Mouse (Mus musculus) embryo, embryonic 9.5 days (tissue): ENCODE measurements around the gene Spdye4a.
"Not testable (repeated sequence)": the region's sequence is repeated elsewhere in the genome, so short reads cannot be mapped to it uniquely, and the experiment has no call there.

Source experiments
- DNase-seq: peaks from one replicate; pipeline ENCODE4 v3.0.0-alpha.2; 2017; ENCODE audit errors: extremely low spot score

The Spdye4a gene

DNA sequence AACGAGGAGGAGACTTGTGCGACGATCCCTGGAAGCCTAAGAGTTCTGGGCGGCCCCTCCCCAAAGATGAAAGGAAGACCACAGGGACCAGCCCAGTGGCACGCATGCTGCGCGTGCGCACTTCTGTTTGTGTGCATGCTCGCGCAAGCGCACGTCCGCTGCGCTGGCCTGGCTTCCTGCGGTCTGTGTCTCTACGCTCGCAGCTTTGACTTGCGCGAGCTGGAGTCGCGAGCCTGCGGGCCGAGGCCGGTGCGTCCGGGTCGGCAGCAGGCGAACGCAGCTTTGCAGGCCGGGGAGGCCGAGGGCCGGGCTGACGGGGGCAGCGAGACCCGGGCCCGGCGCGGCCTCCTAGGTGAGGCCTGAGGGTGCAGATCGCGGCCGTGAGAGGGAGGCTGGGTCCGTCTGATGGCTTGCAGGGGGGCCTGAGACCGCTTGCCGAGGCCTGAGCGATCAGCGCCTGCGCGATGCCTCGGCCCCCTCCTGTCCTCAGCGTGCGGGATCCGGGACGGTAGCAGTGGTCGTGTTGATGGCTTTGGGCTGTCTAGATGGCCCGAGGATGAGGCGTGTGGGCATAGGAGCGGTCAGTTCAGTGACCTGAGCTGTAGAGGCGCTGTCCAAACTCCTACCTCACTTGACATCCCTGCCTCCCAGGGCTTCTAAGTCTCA is 8.5 kb upstream of the Spdye4a start, which contains the start of gene Zfp12:
Gene Zfp12, plus strand, starts transcription at position 136 of the 666 bp plus-strand sequence.
- DNase-seq: peak; percentile 92

DNA sequence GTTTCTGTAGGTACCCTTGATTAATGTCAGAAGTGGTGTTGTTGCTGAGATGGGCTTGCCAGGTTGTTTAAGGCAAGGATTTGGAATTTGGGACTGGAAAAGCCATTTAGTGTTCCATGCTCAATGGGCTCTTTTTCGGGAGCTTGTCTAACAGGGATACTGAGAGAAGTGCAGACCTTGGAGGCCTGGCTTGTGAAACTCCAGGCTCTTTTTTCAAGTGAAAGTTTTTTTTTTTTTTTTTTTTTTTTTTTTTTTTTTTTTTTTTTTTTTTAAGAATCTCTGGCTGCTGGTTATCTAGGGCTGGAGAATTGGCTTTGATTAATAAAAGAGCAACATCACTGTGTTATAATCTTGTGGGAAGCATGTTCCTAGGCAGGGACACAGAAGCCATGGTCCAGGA is 4.4 kb downstream of the Spdye4a start:
- DNase-seq: no peak

DNA sequence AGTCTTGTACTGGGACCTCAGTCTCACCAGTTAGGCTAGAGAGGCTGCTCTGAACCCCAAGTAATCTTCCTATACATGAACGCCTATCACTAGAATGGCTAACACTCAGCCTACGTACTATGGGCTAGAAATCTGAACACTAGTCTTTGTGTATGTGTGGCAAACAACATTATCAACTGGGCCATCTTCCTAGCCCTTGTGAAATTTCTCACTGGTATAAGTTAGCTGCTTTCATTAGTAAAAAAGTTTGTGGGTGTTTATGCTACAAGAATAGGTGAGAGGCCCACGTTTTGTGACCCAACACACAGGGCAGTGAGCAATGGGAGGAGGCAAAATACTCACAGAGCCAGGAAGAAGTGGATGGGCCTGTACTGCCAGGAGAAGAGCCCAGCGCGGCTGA is 5.7 kb downstream of the Spdye4a start:
- no peak for DNase-seq

DNA sequence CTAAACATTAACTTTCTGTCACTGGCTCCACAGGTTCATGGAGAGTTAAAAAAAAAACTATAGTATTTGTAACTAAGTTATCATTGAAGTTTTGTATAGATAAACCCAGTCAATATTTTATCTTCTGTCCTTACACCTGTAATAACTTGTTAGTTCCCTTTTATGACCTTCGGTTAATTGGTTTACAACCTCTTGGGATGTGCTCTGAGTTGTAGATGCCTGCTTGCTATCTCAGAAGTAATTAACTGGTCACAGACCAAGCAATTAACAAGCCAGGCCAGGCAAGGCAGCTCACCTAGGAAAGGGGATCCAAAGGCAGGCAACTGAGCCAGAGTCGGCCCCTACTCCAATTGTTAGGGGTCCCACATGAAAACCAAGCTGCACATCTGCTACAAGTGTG is 12.9 kb downstream of the Spdye4a start:
- no peak for DNase-seq

DNA sequence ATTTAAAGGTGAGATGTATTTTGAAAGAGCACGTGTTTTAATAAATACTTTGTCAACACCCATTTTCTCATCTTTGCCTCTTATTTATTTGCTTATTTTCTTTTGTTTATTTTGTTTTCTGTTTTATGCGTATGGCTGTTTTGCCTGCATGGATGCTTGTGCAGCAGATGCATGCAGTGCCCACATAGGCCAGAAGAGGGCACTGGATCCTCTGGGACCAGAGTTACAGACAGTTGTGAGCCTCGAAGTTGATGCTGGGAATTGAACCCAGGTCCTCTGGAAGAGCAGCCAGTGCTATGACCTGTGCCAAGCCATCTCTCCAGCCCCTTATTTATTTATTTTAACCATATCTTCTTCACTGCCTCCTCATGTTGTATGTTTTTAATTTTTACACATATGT is 21.7 kb downstream of the Spdye4a start:
- no peak for DNase-seq

DNA sequence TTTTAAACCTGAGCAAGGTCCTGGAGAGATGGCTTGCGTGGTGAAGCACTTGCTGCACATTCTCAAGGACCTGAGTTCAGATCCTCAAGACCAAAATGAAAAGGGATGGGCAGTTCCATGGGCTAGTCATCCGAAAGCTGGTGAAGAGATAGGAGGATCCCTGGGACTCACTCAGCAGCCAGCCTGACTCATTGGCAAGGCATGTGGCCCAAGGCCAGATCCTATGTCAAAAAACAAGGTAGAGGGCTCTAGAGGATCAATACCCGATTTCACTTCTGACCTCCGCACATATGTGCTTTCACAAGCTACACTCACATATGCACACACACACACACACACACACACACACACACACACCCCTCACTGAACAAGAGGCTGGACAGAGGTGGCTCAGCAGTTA is 30.2 kb downstream of the Spdye4a start:
- no peak for DNase-seq

- DNase-seq: no peak
Measured at GRCm38 (mm10) chr5:143195166-143195565, 31.5 kb downstream of the Spdye4a start.

- DNase-seq: not testable (repeated sequence)
Measured at GRCm38 (mm10) chr5:143194747-143195146, 31.9 kb downstream of the Spdye4a start.

DNA sequence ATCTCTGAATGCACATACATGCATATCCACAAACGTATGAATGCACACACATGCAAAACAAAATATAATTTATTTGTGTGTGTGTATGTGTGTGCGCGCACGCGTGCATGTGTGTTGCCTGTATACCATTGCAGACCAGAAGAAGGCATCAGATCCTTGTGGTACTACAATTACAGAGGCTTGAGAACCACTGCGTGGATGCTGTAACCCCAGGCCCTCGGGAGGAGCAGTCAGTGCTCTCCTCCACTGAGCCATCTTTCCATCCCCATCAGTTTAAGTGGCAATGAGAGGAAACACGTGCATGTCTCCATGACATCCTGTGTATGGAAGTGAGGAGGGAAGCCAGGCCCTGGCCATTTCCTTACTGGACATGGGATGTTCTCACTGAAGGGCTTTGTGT is 33.9 kb downstream of the Spdye4a start:
- DNase-seq: no peak

- DNase-seq: not testable (repeated sequence)
Measured at GRCm38 (mm10) chr5:143188014-143188413, 38.7 kb downstream of the Spdye4a start.

DNA sequence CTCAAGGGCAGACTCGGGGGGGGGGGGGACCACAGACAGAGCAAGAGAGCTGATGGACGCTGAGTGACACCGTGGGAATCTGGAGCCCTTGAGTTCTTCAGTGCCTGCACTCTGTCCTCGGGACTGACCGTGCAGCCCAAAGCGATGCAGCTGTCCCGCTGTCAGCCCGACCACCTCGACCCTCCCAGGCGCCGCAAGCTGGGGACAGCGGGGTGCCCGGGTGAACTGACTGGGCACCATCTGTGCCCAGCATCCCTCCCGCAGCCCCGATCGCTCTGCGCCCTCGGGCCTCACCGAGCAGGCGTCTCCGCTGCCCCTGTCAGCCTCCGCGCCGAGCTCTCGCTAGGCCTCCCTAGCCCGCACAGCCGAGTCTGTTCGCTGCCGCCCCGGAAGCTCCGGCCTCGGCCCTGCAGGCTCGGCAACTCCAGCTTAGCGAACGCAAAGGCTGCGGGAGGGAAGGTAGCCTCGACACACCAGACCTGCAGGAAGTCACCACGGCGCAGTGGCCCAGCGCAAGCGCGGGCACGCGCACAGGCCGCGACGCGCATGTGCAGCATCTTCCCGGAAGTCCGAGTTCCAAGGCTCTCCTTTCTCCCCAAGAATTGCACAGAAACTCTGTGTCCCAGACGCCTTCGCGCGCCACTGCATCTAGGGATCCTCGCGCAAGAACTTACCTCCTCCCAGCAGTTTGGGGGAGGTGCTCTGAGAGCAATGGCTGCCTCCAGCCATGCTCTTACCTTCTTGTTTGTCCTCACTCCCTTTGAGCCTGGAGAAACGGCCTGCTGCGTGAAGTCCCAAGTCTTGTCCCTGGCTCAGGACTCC is 46.2 kb downstream of the Spdye4a start, which contains the start of the genes Rbak and Spdye4b:
Gene Rbak, minus strand, starts transcription at position 521 of the 822 bp plus-strand sequence.
Gene Spdye4b, plus strand, starts transcription at position 763 of the 822 bp plus-strand sequence.
- peak; percentile 93 for DNase-seq

GRCm38 (mm10) chr5:143179179-143179578 is 47.5 kb downstream of the Spdye4a start:
- DNase-seq: peak; percentile 14

- DNase-seq: no peak
Measured at GRCm38 (mm10) chr5:143177541-143178200, 49.0 kb downstream of the Spdye4a start.

GRCm38 (mm10) chr5:143175970-143176369 is 50.7 kb downstream of the Spdye4a start:
- no peak for DNase-seq
